Mouse (Mus musculus) embryonic facial prominence, embryonic 12.5 days (tissue): ENCODE measurements around the gene Sema6b. TPM values are rescaled to one million over a fixed set of nuclear protein-coding genes. Genes with fewer than 3 reads are reported as not detected.

ENCODE experiments used
- ATAC-seq: fragments of 200-750 bp; cut with Nextera tagmentation; 2 replicates; pipeline ENCODE4 v1.8.0; 2017; ENCODE audit not compliant: insufficient number of reproducible peaks, insufficient read depth, low FRiP score, low TSS enrichment
- H3K27ac ChIP-seq: fragments of 300-500 bp; sonication (generic); 2 replicates; pipeline ENCODE4 v1.5.1; 2016; ENCODE audit warnings: mild to moderate bottlenecking
- H3K27me3 ChIP-seq: fragments of 300-500 bp; sonication (generic); 2 replicates; pipeline ENCODE4 v1.6.1; 2016; ENCODE audit warnings: mild to moderate bottlenecking, moderate library complexity
- H3K36me3 ChIP-seq: fragments of 300-500 bp; sonication (generic); 2 replicates; pipeline ENCODE4 v1.6.1; 2016; ENCODE audit warnings: mild to moderate bottlenecking
- H3K4me1 ChIP-seq: fragments of 300-500 bp; sonication (generic); 2 replicates; pipeline ENCODE4 v1.6.1; 2016
- H3K4me2 ChIP-seq: fragments of 300-500 bp; sonication (generic); replicated peaks from 2 replicates; pipeline ENCODE4 v1.6.1; 2016; ENCODE audit warnings: mild to moderate bottlenecking, moderate library complexity
- H3K4me3 ChIP-seq: fragments of 300-500 bp; sonication (generic); 2 replicates; pipeline ENCODE4 v1.5.1; 2016; ENCODE audit warnings: mild to moderate bottlenecking
- H3K9ac ChIP-seq: fragments of 300-500 bp; sonication (generic); 2 replicates; pipeline ENCODE4 v1.6.1; 2016; ENCODE audit warnings: mild to moderate bottlenecking, moderate library complexity
- H3K9me3 ChIP-seq: fragments of 300-500 bp; sonication (generic); 2 replicates; pipeline ENCODE4 v1.6.1; 2016; ENCODE audit warnings: mild to moderate bottlenecking, moderate library complexity
- WGBS: fragments of 180-500 bp; shearing (Covaris S2); methylation state at CpG from one replicate; pipeline ENCODE4 v1.1.7; 2016; 5-methylcytosine and 5-hydroxymethylcytosine counted together
- polyA plus RNA-seq: library from polyadenylated mRNA; unstranded; fragments of >200 nt; fragmentation: Nextera tagmentation; extraction: Ambion mirVana; gene quantifications from 2 replicates; pipeline ENCODE4 v1.2.1, GENCODE M21; 2016

Sema6b gene
- polyA plus RNA-seq, 1 experiment from 2014 or later = 4.3 TPM

DNA sequence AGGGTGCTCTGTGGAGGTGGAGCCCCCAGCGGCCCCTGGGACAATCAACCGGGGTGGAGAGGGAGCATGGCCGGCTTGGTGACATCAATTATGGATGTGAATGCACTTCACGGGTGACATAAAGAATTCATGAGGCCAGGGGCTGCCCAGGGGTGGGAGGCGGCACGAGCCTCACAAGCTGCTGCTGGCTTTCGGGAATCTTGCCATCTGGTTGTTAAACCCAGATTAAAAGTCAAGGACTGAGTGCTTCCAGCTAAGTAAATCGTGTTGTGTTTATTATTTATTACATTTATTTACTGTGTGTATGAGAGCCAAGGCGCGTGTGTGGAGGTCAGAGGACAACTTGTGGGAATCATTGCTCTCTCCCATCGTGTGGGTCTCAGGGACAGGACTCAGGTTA, 25.5 kb upstream of the Sema6b start:
- Histone ChIP-seq H3K4me2 (no peak overlapping the region), H3K36me3 (no peaks in the 10 kb centered on the region), H3K9ac (no peak overlapping the region), H3K4me1 (peaks cover 14% of the 10 kb centered on the region; the same call in 1 of the 2 replicates), H3K27me3 (0 out of 2 replicates have a peak, but pooled peaks cover 3% of the 10 kb centered on the region), H3K4me3 (no peak overlapping the region), H3K9me3 (no peaks in the 10 kb centered on the region), H3K27ac (no peak overlapping the region)
- 69% methylated on average over 11 of the region's 11 CpGs for WGBS
- ATAC-seq = no peak

DNA sequence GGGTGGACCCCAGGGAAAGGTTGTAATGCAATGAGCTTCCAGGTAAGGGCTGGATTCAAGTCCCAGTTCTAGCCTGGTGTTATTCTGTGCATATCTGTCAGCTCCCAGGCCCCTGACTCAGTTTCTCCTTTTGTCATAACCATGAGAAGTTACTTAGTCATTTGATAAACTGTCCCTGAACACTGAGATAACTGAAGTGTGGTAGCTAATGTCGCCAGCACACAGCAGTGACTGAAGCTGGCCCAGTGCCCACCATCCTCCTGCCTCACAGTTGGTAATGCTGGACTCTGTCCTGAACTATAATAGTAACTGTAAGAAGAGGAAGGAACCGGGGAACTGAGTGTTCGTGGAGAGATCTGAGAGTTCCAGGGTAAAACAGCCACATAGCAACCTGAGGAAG, 24.4 kb upstream of the Sema6b start:
- Histone ChIP-seq H3K4me3 (no peak overlapping the region), H3K4me2 (no peak overlapping the region), H3K36me3 (no peaks in the 10 kb centered on the region), H3K27me3 (0 out of 2 replicates have a peak, but pooled peaks cover 6% of the 10 kb centered on the region), H3K9ac (no peak overlapping the region), H3K27ac (no peak overlapping the region), H3K9me3 (no peaks in the 10 kb centered on the region), H3K4me1 (peaks cover 12% of the 10 kb centered on the region; the same call in 1 of the 2 replicates)
- 78% methylated on average over 3 of the region's 3 CpGs for WGBS
- no peak for ATAC-seq

DNA sequence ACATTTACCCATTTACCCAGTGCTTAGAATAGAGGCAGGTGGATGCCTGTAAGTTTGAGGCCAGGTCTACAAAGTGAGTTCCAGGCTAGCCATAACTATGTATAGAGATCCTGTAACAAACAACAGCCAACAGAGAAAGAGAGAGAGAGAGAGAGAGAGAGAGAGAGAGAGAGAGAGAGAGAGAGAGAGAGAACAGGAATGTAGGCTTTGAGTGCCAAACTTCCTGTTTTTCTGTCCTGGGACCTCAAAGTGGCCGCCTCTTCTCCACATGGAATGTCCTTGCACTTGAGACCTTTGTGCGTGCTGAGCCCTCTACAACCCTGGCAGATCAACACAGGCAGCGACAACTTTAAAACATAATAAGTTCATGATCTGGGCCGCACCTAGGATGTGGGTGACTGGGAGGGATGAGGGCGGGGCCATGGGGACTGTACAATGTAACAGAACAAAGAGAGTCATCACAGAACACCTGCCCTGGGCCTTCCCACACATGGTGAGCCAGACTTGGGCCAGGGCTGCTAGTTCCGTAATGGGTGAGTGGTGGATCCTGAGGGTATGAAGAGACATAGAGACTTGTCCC, 23.5 kb upstream of the Sema6b start:
- H3K9ac ChIP-seq = no peak overlapping the region
- no peak for ATAC-seq
- no peak overlapping the region for H3K27ac ChIP-seq
- no peaks in the 10 kb centered on the region for H3K36me3 ChIP-seq
- peak overlapping the region; percentile 40; the same call in 1 of the 2 replicates for H3K4me3 ChIP-seq
- WGBS = 78% methylated on average over 6 of the region's 6 CpGs
- peaks cover 12% of the 10 kb centered on the region; the same call in 1 of the 2 replicates for H3K4me1 ChIP-seq
- 0 out of 2 replicates have a peak, but pooled peaks cover 6% of the 10 kb centered on the region for H3K27me3 ChIP-seq
- peak overlapping the region; percentile 66 for H3K4me2 ChIP-seq
- H3K9me3 ChIP-seq = no peaks in the 10 kb centered on the region

DNA sequence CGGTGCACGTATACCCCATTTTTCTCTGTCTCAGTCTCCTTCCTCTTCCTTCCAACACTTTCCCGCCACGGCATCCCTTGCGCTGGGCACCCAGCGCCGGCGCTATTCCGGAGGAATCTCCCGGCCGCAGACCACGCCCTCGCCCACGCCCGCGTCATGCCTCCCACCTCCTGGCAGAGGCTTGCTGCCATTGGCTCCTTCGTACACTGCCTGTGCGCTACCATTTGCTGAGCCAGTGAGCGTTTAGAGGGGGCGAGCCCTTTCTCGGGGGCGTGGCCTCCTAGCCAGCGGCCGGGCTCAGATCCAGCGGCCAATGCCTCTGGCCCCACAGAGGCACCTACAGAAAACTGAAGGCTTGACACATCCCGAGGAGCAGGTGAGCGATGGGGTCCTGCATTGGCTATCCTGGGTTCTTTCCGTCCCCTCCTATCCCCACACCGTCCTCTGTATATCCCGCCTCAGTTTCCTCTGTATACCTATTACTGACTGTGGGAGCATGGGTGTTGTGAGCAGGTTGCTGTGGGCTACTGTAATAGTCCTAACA, 22.2 kb upstream of the Sema6b start, which contains the start of gene Tnfaip8l1:
Gene Tnfaip8l1 (plus strand): TSS at position 247 of the 544 bp plus-strand sequence.
- ATAC-seq = peak; percentile 96
- Histone ChIP-seq H3K9me3 (no peaks in the 10 kb centered on the region), H3K9ac (peak within 1 kb of the TSS; percentile 54), H3K27ac (no peak within 1 kb of the TSS), H3K4me2 (peak within 1 kb of the TSS; percentile 66), H3K4me1 (peaks cover 12% of the 10 kb centered on the region; the same call in 1 of the 2 replicates), H3K36me3 (no peaks in the 10 kb centered on the region), H3K4me3 (peak within 1 kb of the TSS; percentile 40), H3K27me3 (peaks cover 15% of the 10 kb centered on the region)
- 1% methylated on average over 30 of the region's 30 CpGs for WGBS

DNA sequence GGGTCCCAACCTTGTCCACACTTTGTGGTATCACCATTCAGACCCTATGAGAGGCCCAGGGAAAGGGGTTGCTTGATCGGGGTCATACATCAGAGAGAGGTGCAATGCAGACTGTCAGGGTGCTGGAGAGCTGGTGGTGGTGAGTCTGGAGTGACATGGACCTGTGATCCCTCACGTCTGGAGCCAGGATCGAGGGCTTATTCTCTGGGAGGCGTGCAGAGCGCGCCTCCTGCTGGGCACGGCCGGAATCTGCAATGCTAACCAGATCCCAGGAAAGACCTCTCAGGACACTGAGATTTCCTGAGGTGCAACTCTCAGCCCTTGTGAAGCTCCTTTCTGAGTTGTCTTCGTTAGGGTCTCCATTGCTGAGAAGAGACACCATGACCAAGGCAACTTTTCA, 19.6 kb upstream of the Sema6b start:
- H3K27me3 ChIP-seq = peaks cover 17% of the 10 kb centered on the region

DNA sequence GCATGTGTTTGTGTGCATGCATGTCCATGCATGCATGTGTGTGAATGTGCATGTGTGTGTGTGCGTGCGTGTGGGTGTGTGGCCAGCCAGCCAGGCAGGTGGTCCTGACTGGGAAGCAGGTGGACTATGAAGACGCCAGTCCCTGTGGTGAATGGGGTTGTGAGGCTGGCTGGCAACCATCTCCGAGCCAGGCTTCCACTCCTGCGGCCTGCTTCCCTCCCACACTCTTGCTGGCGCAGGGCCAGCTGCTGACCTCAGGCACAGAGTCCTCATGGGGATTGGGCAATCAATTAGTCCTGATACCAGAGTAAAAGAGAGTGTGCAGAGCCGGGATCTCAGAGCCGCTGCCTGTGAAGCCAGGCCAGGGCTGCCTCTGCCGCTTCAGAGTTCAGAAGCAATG, 13.5 kb upstream of the Sema6b start:
- Histone ChIP-seq H3K9ac (no peak overlapping the region), H3K36me3 (no peaks in the 10 kb centered on the region), H3K27me3 (peaks cover 41% of the 10 kb centered on the region), H3K9me3 (no peaks in the 10 kb centered on the region), H3K4me2 (no peak overlapping the region), H3K27ac (no peak overlapping the region), H3K4me3 (no peak overlapping the region), H3K4me1 (peaks cover 10% of the 10 kb centered on the region; the same call in 1 of the 2 replicates)
- 37% methylated on average over 9 of the region's 9 CpGs for WGBS
- 0 out of 2 replicates have a peak, but pooled peaks have one; percentile 19 for ATAC-seq

More for the DNA sequence above, 19.6 kb upstream of the Sema6b start:
- Histone ChIP-seq H3K4me1 (peaks cover 12% of the 10 kb centered on the region; the same call in 1 of the 2 replicates), H3K27ac (no peak overlapping the region), H3K36me3 (no peaks in the 10 kb centered on the region), H3K9ac (peak overlapping the region; percentile 4; the same call in 1 of the 2 replicates), H3K9me3 (no peaks in the 10 kb centered on the region), H3K4me3 (no peak overlapping the region), H3K4me2 (no peak overlapping the region)
- ATAC-seq = no peak
- WGBS = 2% methylated on average over 9 of the region's 9 CpGs

DNA sequence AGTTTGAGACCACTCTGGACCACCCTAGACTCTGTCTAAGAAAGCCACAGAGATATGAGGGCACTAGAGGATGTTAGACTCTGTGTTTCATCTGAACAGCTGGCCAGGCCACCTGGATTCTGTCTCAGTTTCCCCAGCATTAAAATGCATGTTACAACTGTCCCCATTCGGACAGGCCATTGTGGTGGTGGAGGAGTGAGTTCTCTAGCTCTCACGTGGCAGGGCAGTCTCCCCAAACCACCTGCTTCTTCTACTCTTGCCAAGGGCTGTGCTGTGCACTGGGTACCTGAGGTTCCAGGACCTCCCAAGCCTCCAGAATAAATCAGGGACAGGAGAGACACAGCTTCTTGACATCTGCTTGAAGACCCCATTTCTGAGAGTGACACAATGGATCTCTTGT, 9.8 kb upstream of the Sema6b start:
- no peak overlapping the region for H3K4me2 ChIP-seq
- WGBS = 50% methylated on average over 2 of the region's 2 CpGs
- H3K9ac ChIP-seq = no peak overlapping the region
- no peak for ATAC-seq
- H3K36me3 ChIP-seq = no peaks in the 10 kb centered on the region
- no peaks in the 10 kb centered on the region for H3K9me3 ChIP-seq
- peaks cover 66% of the 10 kb centered on the region for H3K27me3 ChIP-seq
- peaks cover 10% of the 10 kb centered on the region; the same call in 1 of the 2 replicates for H3K4me1 ChIP-seq
- H3K4me3 ChIP-seq = no peak overlapping the region
- H3K27ac ChIP-seq = no peak overlapping the region

DNA sequence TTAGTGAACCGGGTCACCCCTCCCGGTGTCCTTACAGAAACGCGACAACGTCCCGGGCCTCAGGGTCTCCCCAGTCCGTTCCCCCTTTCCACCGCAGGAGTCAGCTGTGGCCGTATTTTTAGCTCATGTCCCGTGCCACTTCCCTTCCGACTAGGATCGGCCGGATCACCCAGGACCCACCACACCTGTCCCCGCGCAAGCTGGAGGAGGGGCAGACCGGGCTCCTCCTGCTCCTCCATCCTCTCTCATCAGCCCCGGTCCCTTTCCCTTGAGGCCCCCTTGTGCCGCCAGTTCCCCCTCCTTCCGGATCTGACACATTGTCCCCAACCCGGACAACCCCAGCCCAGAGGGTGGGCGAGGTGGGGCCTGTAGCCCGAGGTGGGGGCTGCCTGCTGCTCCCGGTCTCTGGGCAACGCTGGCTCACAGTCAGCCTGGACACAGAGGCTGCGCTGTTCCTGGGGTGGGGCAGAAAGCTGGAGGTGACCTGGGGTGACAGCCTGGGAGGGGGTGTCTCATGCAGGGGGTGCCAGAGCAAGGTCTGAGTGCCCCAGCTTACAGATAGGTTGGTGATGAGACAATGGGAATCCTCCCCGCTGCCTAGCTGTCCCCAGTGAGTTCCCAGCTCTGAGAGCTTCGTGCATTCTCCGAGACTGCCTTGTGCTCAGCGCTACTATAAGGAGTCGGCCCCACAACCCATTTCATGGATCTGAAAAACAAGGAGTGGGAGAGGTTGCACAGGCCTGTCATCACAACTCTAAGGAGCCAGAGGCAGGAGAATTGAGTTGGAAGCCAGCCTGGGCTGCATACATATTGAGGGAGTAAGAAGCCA, 8.9 kb upstream of the Sema6b start:
- H3K27me3 ChIP-seq = peaks cover 75% of the 10 kb centered on the region
- no peaks in the 10 kb centered on the region for H3K9me3 ChIP-seq
- H3K9ac ChIP-seq = no peak overlapping the region
- H3K4me1 ChIP-seq = peaks cover 10% of the 10 kb centered on the region; the same call in 1 of the 2 replicates
- H3K36me3 ChIP-seq = no peaks in the 10 kb centered on the region
- H3K4me3 ChIP-seq = 0 out of 2 replicates have a peak overlapping the region, but pooled peaks have one; percentile 14
- H3K27ac ChIP-seq = no peak overlapping the region
- peak overlapping the region; percentile 40 for H3K4me2 ChIP-seq
- no peak for ATAC-seq
- 2% methylated on average over 30 of the region's 30 CpGs for WGBS

DNA sequence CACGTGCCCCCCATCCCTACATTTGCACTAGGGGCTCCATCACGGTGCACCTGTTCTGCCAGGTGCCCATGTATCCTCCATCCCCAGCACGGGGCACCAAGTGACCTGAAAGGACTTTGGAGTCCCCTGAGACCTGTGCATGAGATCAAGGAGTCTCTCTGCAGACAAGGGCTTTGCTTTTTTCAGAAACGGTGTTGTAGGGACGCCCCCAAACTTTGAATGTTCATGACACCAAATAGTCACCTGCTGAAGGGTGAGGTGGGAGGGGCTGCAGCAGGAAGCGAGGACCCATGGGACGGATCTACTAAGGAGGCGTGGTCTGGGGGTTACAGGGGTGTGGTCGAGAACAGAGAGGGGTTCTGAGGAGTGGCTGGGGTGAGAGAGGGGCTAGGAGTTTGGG, 8.1 kb upstream of the Sema6b start:
- Histone ChIP-seq H3K27ac (no peak overlapping the region), H3K4me3 (no peak overlapping the region), H3K9ac (no peak overlapping the region), H3K4me1 (peaks cover 5% of the 10 kb centered on the region; the same call in 1 of the 2 replicates), H3K36me3 (no peaks in the 10 kb centered on the region), H3K4me2 (peak overlapping the region; percentile 40), H3K9me3 (no peaks in the 10 kb centered on the region), H3K27me3 (peaks cover 82% of the 10 kb centered on the region)
- WGBS = 18% methylated on average over 9 of the region's 9 CpGs
- ATAC-seq = no peak

DNA sequence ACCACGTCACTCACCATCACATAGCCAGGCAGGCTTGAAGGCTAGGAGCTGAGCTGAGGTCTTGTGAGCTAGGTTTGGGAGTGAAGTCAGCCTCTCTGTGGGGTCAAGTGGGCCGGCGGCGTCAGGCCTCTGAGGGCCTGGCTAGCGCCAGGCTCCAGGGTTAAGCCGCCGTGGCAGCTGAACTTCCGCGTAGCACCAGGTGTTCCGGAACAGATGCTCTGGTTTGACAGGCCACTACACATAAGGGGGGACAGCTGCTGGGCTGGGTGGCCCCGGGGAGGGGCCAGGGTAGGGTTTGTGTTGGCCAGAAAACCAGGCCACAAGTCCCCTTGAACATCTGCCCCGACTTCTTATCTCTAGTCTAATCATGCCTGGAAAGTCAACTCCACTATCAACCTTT, 7.3 kb upstream of the Sema6b start:
- no peak for ATAC-seq
- no peak overlapping the region for H3K9ac ChIP-seq
- peaks cover 8% of the 10 kb centered on the region; the same call in 1 of the 2 replicates for H3K4me1 ChIP-seq
- H3K9me3 ChIP-seq = no peaks in the 10 kb centered on the region
- no peaks in the 10 kb centered on the region for H3K36me3 ChIP-seq
- H3K27ac ChIP-seq = no peak overlapping the region
- no peak overlapping the region for H3K4me3 ChIP-seq
- peaks cover 90% of the 10 kb centered on the region for H3K27me3 ChIP-seq
- no peak overlapping the region for H3K4me2 ChIP-seq
- 55% methylated on average over 12 of the region's 12 CpGs for WGBS

DNA sequence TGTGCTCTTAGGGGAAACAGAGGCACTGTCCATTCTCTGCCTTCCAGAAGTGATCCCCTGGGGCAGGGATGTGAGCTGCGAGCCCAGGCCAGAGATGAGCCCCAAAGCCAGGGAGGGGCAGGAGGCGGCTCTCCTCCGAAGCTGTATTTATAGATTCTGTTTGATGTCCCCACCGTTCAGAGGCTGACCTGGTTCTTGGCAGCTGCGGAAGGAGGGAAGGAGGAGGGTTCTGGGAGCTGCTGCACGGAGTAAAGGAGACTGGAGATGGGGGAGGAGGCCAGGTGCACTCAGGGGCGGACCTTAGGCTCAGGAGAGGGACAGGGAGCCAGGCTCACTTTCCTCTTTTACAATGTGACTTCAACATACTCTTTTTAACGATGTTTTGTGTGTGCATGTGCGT, 6.0 kb upstream of the Sema6b start:
- no peak overlapping the region for H3K4me2 ChIP-seq
- ATAC-seq = no peak
- no peaks in the 10 kb centered on the region for H3K36me3 ChIP-seq
- peaks cover 97% of the 10 kb centered on the region for H3K27me3 ChIP-seq
- no peak overlapping the region for H3K4me3 ChIP-seq
- peaks cover 21% of the 10 kb centered on the region for H3K4me1 ChIP-seq
- H3K9ac ChIP-seq = no peak overlapping the region
- no peaks in the 10 kb centered on the region for H3K9me3 ChIP-seq
- no peak overlapping the region for H3K27ac ChIP-seq
- WGBS = 20% methylated on average over 9 of the region's 9 CpGs
